ENCODE assay signal across 12 mouse cellular contexts in the genomic region with DNA sequence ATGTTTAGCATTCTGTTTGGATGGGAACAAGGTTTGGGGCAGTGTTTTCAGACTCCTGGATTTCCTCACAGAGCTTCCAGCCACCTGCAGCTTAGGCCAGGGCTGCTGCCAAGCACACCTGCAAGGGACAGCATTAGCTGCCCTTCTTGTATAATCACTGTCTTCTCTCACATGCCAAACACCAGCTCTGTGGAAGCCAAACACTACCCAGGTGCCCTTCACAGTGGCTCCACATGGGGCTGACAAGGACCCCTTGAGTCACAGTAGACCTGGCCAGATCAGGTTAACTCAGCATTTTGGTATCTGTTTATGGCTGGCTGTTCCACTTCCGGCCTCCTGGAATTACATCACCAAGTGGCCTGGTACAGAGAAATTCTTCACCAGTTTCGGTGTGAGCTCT.
DNase-seq lines count a peak whose midpoint lies in the region; ATAC-seq lines count a peak whose summit lies in the region.
"Had no signal": no experiment of that assay in that cellular context is flagged by ENCODE, and none has a peak within 500 bp of the region (broad histone marks: within the 10 kb centered on the region; RNA-seq: fewer than 3 reads in every experiment).

No protein-coding gene starts in this region.

- peaks cover 64% of the 10 kb centered on the region for H3K4me1 ChIP-seq in limb, embryonic 12.5 days (replicated peaks)
- H3K4me1 ChIP-seq in limb, embryonic 10.5 days = peaks cover 66% of the 10 kb centered on the region
- peaks cover 78% of the 10 kb centered on the region for H3K4me1 ChIP-seq in hindbrain, embryonic 10.5 days (replicated peaks)
- peaks cover 56% of the 10 kb centered on the region for H3K4me1 ChIP-seq in midbrain, embryonic 11.5 days (ENCODE audit: control insufficient read depth, insufficient read depth, low read length)

- H3K4me3 ChIP-seq in limb, embryonic 12.5 days (replicated peaks) = no peak overlapping the region
- H3K4me3 ChIP-seq in limb, embryonic 10.5 days = no peak overlapping the region
- no peak overlapping the region for H3K4me3 ChIP-seq in hindbrain, embryonic 10.5 days
- H3K4me3 ChIP-seq in midbrain, embryonic 11.5 days (ENCODE audit: low read depth, low read length) = no peak overlapping the region
- H3K4me3 ChIP-seq: heart, embryonic 13.5 days had no signal

- 57% methylated on average over 2 of the region's 2 CpGs for WGBS in limb, embryonic 12.5 days
- 78% methylated on average over 2 of the region's 2 CpGs for WGBS in limb, embryonic 10.5 days
- WGBS in hindbrain, embryonic 10.5 days = 88% methylated on average over 2 of the region's 2 CpGs
- WGBS in midbrain, embryonic 11.5 days = 92% methylated on average over 2 of the region's 2 CpGs

- peak overlapping the region; percentile 37; the same call in 1 of the 2 replicates for H3K27ac ChIP-seq in limb, embryonic 12.5 days
- no peak overlapping the region for H3K27ac ChIP-seq in limb, embryonic 10.5 days
- H3K27ac ChIP-seq in hindbrain, embryonic 10.5 days = peak overlapping the region; percentile 71
- peak overlapping the region; percentile 93 for H3K27ac ChIP-seq in midbrain, embryonic 11.5 days (ENCODE audit: low read depth, low read length)
- H3K27ac ChIP-seq: heart, embryonic 13.5 days; kidney, postnatal 0 days had no signal

- H3K4me2 ChIP-seq in limb, embryonic 12.5 days = no peak overlapping the region
- no peak overlapping the region for H3K4me2 ChIP-seq in midbrain, embryonic 11.5 days
- H3K4me2 ChIP-seq: heart, embryonic 13.5 days had no signal

- no peak for DNase-seq in limb, embryonic 10.5 days (ENCODE audit: low spot score)
- DNase-seq in hindbrain, embryonic 10.5 days (ENCODE audit: low spot score) = no peak
- no peak for DNase-seq in midbrain, embryonic 11.5 days (ENCODE audit: low spot score, missing footprints)
- DNase-seq in right cerebral cortex, postnatal 25 days = no peak
- no peak for DNase-seq in left cerebral cortex, postnatal 4 days
- no peak for DNase-seq in thymus, postnatal 10 days (ENCODE audit: low spot score in 2 of 2)
- DNase-seq: adrenal gland, adult 2 months; thymus, postnatal 4 days had no signal

- no peak for ATAC-seq in limb, embryonic 12.5 days (ENCODE audit: insufficient number of reproducible peaks, insufficient read depth, low FRiP score, low TSS enrichment, low read depth)
- ATAC-seq in midbrain, embryonic 11.5 days (ENCODE audit: low FRiP score) = no peak

- H3K36me3 ChIP-seq in limb, embryonic 12.5 days = peaks cover 17% of the 10 kb centered on the region
- H3K36me3 ChIP-seq in limb, embryonic 10.5 days = peaks cover 23% of the 10 kb centered on the region
- H3K36me3 ChIP-seq in hindbrain, embryonic 10.5 days = peaks cover 16% of the 10 kb centered on the region
- H3K36me3 ChIP-seq in midbrain, embryonic 11.5 days (ENCODE audit: control insufficient read depth, insufficient read depth, low read length) = no peaks in the 10 kb centered on the region

- H3K9me3 ChIP-seq in limb, embryonic 12.5 days = no peaks in the 10 kb centered on the region
- no peaks in the 10 kb centered on the region for H3K9me3 ChIP-seq in limb, embryonic 10.5 days (replicated peaks)
- no peaks in the 10 kb centered on the region for H3K9me3 ChIP-seq in hindbrain, embryonic 10.5 days
- H3K9me3 ChIP-seq in midbrain, embryonic 11.5 days (ENCODE audit: control insufficient read depth, low read length) = no peaks in the 10 kb centered on the region
- H3K9me3 ChIP-seq: heart, embryonic 13.5 days had no signal

- intact Hi-C loops in left cerebral cortex, postnatal 4 days (cut with DNase I) = no loop called here

- H3K27me3 ChIP-seq in limb, embryonic 12.5 days = no peaks in the 10 kb centered on the region
- no peaks in the 10 kb centered on the region for H3K27me3 ChIP-seq in limb, embryonic 10.5 days (ENCODE audit: low read depth, poor library complexity, severe bottlenecking)
- H3K27me3 ChIP-seq in hindbrain, embryonic 10.5 days (ENCODE audit: insufficient read depth, poor library complexity, severe bottlenecking) = no peaks in the 10 kb centered on the region
- no peaks in the 10 kb centered on the region for H3K27me3 ChIP-seq in midbrain, embryonic 11.5 days (ENCODE audit: control insufficient read depth, insufficient read depth, low read length)
- H3K27me3 ChIP-seq: CH12.LX; heart, embryonic 13.5 days had no signal

- no peak overlapping the region for H3K9ac ChIP-seq in limb, embryonic 12.5 days (replicated peaks)
- no peak overlapping the region for H3K9ac ChIP-seq in midbrain, embryonic 11.5 days (ENCODE audit: low read length)
- H3K9ac ChIP-seq: heart, embryonic 13.5 days had no signal
